Mouse (Mus musculus): ENCODE results near the gene Gm43302. TPM values are rescaled to one million over a fixed set of nuclear protein-coding genes. Genes with fewer than 3 reads are reported as not detected.
"Not testable (repeated sequence)": the region's sequence is repeated elsewhere in the genome, so short reads cannot be mapped to it uniquely, and the experiment has no call there.

Gene Gm43302
- 0.30 and 1.1 TPM in 2 replicates for polyA plus RNA-seq (2012; rRNA removed)

- not testable (repeated sequence) for H3K4me1 ChIP-seq (ENCODE audit: control insufficient read depth, insufficient read depth, insufficient read length, low read length); H3K27me3 ChIP-seq (ENCODE audit: control insufficient read depth, insufficient read depth, low read length); H3K36me3 ChIP-seq (ENCODE audit: control insufficient read depth, insufficient read depth, low read length)
- H3K27ac ChIP-seq (ENCODE audit: insufficient read depth, low read depth, low read length): peak within 1 kb of the TSS; percentile 71
- peak within 1 kb of the TSS; percentile 54 for H3K4me3 ChIP-seq (ENCODE audit: low read depth, low read length)
- 15% methylated on average over 3 of the region's 3 CpGs for WGBS
Observed at GRCm38 (mm10) chr5:105293226-105294165, at the start of gene Gm43302, which contains the start of gene Gbp6. Gm43302 (minus strand) TSS chr5:105293695. Gbp6 (minus strand) TSS chr5:105293698.

GRCm38 (mm10) chr5:105341281-105341680, 47.8 kb upstream of the Gm43302 start:
- Histone ChIP-seq H3K27ac (ENCODE audit: insufficient read depth, low read depth, low read length) (no peak overlapping the region), H3K4me1 (ENCODE audit: control insufficient read depth, insufficient read depth, insufficient read length, low read length) (0 out of 2 replicates have a peak, but pooled peaks cover 1% of the 10 kb centered on the region), H3K36me3 (ENCODE audit: control insufficient read depth, insufficient read depth, low read length) (no peaks in the 10 kb centered on the region), H3K27me3 (ENCODE audit: control insufficient read depth, insufficient read depth, low read length) (no peaks in the 10 kb centered on the region), H3K4me3 (ENCODE audit: low read depth, low read length) (no peak overlapping the region)
- WGBS: 73% methylated on average over 2 of the region's 2 CpGs
- TF ChIP-seq CTCF (IDR thresholded peaks at IDR 0.05; ENCODE audit: extremely low read depth, insufficient read length, insufficient replicate concordance, low read depth, low read length): no peak
- no peak for TF ChIP-seq POLR2A (IDR thresholded peaks at IDR 0.05; ENCODE audit: low read depth, low read length)

GRCm38 (mm10) chr5:105322543-105322942, 29.0 kb upstream of the Gm43302 start:
- no peaks in the 10 kb centered on the region for H3K4me1 ChIP-seq (ENCODE audit: control insufficient read depth, insufficient read depth, insufficient read length, low read length)
- WGBS: 63% methylated on average over 2 of the region's 2 CpGs
- no peak overlapping the region for H3K27ac ChIP-seq (ENCODE audit: insufficient read depth, low read depth, low read length)
- no peaks in the 10 kb centered on the region for H3K36me3 ChIP-seq (ENCODE audit: control insufficient read depth, insufficient read depth, low read length)
- H3K27me3 ChIP-seq (ENCODE audit: control insufficient read depth, insufficient read depth, low read length): no peaks in the 10 kb centered on the region
- TF ChIP-seq POLR2A (IDR thresholded peaks at IDR 0.05; ENCODE audit: low read depth, low read length) (no peak), CTCF (IDR thresholded peaks at IDR 0.05; ENCODE audit: extremely low read depth, insufficient read length, insufficient replicate concordance, low read depth, low read length) (no peak)
- no peak overlapping the region for H3K4me3 ChIP-seq (ENCODE audit: low read depth, low read length)

- 81% methylated on average over 2 of the region's 2 CpGs for WGBS
- Histone ChIP-seq H3K4me3 (ENCODE audit: low read depth, low read length) (no peak overlapping the region), H3K27ac (ENCODE audit: insufficient read depth, low read depth, low read length) (no peak overlapping the region), H3K36me3 (ENCODE audit: control insufficient read depth, insufficient read depth, low read length) (no peaks in the 10 kb centered on the region), H3K27me3 (ENCODE audit: control insufficient read depth, insufficient read depth, low read length) (no peaks in the 10 kb centered on the region), H3K4me1 (ENCODE audit: control insufficient read depth, insufficient read depth, insufficient read length, low read length) (no peaks in the 10 kb centered on the region)
- TF ChIP-seq POLR2A (IDR thresholded peaks at IDR 0.05; ENCODE audit: low read depth, low read length) (no peak), CTCF (IDR thresholded peaks at IDR 0.05; ENCODE audit: extremely low read depth, insufficient read length, insufficient replicate concordance, low read depth, low read length) (no peak)
Observed at GRCm38 (mm10) chr5:105310941-105311340, 17.4 kb upstream of the Gm43302 start.

- not testable (repeated sequence) for H3K36me3 ChIP-seq (ENCODE audit: control insufficient read depth, insufficient read depth, low read length); H3K4me3 ChIP-seq (ENCODE audit: low read depth, low read length); H3K4me1 ChIP-seq (ENCODE audit: control insufficient read depth, insufficient read depth, insufficient read length, low read length); H3K27ac ChIP-seq (ENCODE audit: insufficient read depth, low read depth, low read length); H3K27me3 ChIP-seq (ENCODE audit: control insufficient read depth, insufficient read depth, low read length)
- WGBS: 47% methylated on average over 1 of the region's 1 CpGs
Observed at GRCm38 (mm10) chr5:105309148-105309547, 15.7 kb upstream of the Gm43302 start.

- H3K36me3 ChIP-seq (ENCODE audit: control insufficient read depth, insufficient read depth, low read length); H3K4me1 ChIP-seq (ENCODE audit: control insufficient read depth, insufficient read depth, insufficient read length, low read length); H3K27ac ChIP-seq (ENCODE audit: insufficient read depth, low read depth, low read length); H3K4me3 ChIP-seq (ENCODE audit: low read depth, low read length); H3K27me3 ChIP-seq (ENCODE audit: control insufficient read depth, insufficient read depth, low read length): not testable (repeated sequence)
Observed at GRCm38 (mm10) chr5:105306946-105307345, 13.5 kb upstream of the Gm43302 start.

- H3K36me3 ChIP-seq (ENCODE audit: control insufficient read depth, insufficient read depth, low read length): no peaks in the 10 kb centered on the region
- H3K4me3 ChIP-seq (ENCODE audit: low read depth, low read length): no peak overlapping the region
- TF ChIP-seq POLR2A (IDR thresholded peaks at IDR 0.05; ENCODE audit: low read depth, low read length) (no peak), CTCF (IDR thresholded peaks at IDR 0.05; ENCODE audit: extremely low read depth, insufficient read length, insufficient replicate concordance, low read depth, low read length) (no peak)
- peaks cover 4% of the 10 kb centered on the region for H3K4me1 ChIP-seq (ENCODE audit: control insufficient read depth, insufficient read depth, insufficient read length, low read length)
- no peak overlapping the region for H3K27ac ChIP-seq (ENCODE audit: insufficient read depth, low read depth, low read length)
- no peaks in the 10 kb centered on the region for H3K27me3 ChIP-seq (ENCODE audit: control insufficient read depth, insufficient read depth, low read length)
- WGBS: 80% methylated on average over 1 of the region's 1 CpGs
Observed at GRCm38 (mm10) chr5:105306159-105306581, 12.7 kb upstream of the Gm43302 start.

GRCm38 (mm10) chr5:105305671-105306070, 12.2 kb upstream of the Gm43302 start:
- WGBS: 84% methylated on average over 4 of the region's 4 CpGs
- not testable (repeated sequence) for H3K4me3 ChIP-seq (ENCODE audit: low read depth, low read length); H3K36me3 ChIP-seq (ENCODE audit: control insufficient read depth, insufficient read depth, low read length); H3K27me3 ChIP-seq (ENCODE audit: control insufficient read depth, insufficient read depth, low read length); H3K4me1 ChIP-seq (ENCODE audit: control insufficient read depth, insufficient read depth, insufficient read length, low read length); H3K27ac ChIP-seq (ENCODE audit: insufficient read depth, low read depth, low read length)

Measured in small intestine, adult 2 months (tissue).